Mouse (Mus musculus): ENCODE data around the gene Oaz1. TPM values are rescaled to one million over a fixed set of nuclear protein-coding genes. Genes with fewer than 3 reads are reported as not detected.

The Oaz1 gene
- total RNA-seq, 2 experiments from 2014 or later, result 433 to 483 TPM

DNA sequence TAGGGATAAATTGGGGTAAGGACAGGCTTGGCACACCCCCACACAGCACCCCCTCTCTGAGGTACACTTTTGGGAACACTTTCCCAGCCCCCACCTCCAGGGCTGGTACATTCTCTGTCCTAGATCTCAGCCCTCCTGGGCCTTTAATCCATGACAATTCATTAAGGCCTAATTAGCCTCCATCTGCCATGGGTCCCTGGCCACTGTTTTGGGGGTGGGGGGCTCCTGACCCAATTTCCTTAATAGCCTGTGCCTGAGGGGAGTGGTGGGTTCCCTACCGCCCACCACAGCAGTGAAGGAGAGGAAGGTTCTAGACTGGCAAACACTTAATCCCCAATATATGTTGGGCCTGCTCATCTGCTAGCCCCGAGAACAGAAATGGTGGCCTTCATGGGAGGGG, 15.2 kb downstream of the Oaz1 start:
- intact Hi-C loops (cut with DNase I), result no loop called here
- no peak for DNase-seq (ENCODE audit: low spot score in 2 of 2)

DNA sequence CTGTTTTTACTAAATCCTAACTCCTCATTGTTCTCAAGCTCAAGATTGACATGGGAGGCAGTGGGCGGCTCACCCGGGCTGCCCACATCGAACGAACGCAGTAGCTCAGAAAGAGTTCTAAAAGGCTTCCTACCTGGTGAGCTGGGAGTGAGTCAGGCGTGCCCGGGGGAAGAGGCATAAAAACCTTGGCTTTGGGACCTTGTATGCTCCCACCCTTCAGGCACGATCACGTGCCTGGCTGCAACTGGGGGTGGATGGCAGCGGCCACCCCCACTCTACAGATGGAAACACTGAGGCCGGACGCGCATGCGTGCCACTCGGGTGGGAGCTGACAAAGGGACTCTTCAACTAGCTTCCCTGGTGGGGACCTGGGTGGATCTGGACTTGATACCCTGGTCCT, 15.9 kb downstream of the Oaz1 start:
- no peak for DNase-seq (ENCODE audit: low spot score in 2 of 2)
- intact Hi-C loops (cut with DNase I), result no loop called here

DNA sequence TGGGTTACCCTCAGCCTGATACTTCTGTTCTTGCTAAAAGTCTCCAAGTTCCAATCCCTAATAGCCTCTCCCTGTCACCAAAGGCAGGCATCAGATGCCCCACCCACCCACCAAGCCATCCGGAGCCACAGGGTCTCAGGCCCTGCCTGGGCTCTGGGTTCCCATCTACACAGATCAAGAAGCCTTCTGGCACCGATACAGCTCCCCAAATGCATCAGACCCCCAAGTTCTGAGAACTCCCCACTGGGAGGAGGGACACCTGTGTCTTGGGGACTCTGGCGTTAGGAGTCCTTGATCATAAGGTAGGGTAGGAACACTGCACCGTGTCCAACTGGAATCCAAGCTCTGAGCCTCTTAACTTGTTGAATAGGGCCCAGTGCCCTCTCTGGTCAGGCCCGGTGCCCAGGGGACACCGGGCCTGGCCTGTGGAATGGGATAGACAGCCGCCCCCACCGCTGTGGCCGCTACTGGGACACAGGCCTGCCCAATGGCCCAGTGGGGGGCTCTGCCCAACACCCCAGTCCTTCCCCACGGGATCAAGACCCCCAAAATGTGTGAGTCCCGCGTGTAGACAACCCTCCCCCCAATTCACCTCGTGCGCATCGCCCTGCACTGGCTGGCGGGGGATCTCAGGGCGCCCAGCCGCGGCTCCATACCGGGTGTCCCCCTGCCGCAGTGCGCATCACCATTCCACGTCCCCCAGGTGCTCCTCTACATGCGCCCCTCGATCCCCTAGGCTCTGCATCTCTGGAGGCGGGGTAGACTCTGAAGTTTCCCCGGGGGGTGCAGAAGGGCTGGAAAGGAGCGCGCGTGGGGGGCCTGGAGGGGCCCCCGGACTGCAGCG, 16.9 kb downstream of the Oaz1 start:
- intact Hi-C loops (cut with DNase I), result no loop called here
- DNase-seq (ENCODE audit: low spot score in 2 of 2), result no peak

DNA sequence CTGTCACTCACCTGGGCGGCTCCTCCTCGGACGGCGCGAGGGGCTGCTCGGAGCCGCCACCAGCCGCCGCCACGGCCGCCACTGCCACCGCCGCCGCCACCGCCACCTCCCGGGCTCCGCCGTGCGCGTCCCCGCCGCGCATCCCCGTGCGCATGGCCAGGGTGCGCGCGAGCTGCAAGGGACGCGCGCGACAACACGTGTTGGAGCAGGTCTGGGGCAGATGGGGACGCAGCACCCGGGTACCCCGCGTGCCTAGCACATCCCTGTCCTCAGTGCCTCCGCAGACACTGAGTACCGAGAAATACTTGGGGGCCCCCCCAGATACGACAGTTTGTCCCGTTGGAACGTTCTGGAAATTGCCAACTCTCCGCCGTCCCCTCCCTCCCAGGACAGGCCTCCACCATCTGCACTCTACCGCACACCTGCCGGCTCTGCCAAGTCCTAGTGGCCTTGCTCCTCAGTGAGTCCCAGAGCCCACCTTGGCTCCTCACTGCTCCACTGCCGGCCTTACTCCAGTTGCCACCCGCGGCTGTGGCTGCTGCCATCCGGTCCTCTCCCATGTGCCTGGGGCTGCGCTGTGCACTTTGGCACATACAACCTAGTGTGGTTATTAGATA, 17.6 kb downstream of the Oaz1 start, which contains the start of gene Lingo3:
Gene Lingo3, minus strand, starts transcription at position 109 of the 617 bp plus-strand sequence.
- peak; percentile 63 to 76 for DNase-seq (ENCODE audit: low spot score in 2 of 2)
- intact Hi-C loops (cut with DNase I), result no loop called here

DNA sequence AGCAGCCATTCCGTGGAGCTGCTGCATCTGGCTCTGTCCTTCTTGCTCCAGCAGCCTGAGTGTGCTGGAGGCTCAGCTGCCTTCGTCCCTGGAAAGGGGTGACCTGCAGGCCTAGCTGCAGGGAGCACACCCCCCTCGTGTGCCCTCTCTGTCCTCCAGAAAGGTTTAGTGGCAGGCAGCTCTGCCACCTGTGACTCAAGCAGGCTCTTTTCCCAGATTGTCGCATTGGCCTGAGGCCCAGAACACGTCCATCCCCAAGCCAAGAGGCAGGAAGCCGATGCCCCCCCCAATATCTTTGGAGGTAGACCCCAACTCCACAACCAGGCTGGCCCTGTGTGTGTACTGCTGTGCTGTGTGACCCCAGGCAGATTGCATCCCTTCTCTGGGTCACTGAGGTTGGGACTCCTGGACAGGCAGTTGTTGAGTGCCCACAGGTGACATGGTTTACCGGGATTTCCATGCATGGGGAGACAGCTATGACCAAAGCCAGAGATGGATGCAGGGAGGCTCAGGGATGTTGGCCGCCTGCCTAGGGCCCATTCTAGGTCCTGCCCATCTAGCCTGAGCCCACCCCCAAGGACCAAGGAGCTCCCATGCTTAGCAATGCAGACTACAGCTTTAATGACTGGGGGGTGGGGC, 18.7 kb downstream of the Oaz1 start:
- DNase-seq (ENCODE audit: low spot score in 2 of 2), result no peak

DNA sequence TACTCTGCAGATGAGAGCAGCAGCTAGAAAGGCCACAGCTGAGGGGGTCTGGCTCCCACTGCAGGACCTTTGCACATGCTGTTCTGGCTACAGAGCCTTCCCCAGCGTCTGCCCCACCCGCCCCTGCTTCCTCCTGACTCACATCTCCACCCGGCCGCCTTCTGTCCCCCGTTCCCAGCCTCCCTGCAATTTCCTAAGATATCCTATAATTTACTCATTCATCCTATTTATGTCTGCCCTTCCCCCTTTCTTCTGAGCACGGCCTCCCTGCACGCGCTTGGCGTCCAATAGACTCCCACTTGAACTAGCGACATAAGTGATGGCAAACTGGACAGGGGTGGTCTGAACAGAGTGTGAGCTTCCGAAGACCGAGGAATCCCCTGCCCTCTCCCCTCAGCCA, 19.3 kb downstream of the Oaz1 start:
- DNase-seq (ENCODE audit: low spot score in 2 of 2), result peak; percentile 52 to 69
- intact Hi-C loops (cut with DNase I), result no loop called here

More for the DNA sequence above, 18.7 kb downstream of the Oaz1 start:
- intact Hi-C loops (cut with DNase I), result no loop called here

DNA sequence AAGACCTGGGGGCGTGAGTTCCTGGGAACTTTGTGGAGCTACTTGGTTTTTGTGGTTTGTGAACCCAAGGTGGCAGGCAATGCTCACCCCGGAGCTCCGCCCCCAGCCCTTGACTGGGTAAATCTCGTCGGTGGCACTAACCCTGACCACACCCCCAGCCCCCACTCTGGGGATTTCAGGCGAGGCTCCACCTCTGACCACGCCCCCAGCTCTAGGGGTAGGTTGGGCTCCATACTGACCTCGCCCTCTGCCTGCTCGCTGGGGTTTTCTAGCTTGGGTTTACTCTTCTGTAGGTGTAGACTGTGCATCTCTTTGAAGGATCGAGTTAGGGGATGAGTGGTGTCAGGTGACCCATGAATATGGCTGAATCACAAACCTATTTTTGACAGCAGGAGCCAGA, 22.1 kb downstream of the Oaz1 start:
- no peak for DNase-seq (ENCODE audit: low spot score in 2 of 2)
- intact Hi-C loops (cut with DNase I), result no loop called here

DNA sequence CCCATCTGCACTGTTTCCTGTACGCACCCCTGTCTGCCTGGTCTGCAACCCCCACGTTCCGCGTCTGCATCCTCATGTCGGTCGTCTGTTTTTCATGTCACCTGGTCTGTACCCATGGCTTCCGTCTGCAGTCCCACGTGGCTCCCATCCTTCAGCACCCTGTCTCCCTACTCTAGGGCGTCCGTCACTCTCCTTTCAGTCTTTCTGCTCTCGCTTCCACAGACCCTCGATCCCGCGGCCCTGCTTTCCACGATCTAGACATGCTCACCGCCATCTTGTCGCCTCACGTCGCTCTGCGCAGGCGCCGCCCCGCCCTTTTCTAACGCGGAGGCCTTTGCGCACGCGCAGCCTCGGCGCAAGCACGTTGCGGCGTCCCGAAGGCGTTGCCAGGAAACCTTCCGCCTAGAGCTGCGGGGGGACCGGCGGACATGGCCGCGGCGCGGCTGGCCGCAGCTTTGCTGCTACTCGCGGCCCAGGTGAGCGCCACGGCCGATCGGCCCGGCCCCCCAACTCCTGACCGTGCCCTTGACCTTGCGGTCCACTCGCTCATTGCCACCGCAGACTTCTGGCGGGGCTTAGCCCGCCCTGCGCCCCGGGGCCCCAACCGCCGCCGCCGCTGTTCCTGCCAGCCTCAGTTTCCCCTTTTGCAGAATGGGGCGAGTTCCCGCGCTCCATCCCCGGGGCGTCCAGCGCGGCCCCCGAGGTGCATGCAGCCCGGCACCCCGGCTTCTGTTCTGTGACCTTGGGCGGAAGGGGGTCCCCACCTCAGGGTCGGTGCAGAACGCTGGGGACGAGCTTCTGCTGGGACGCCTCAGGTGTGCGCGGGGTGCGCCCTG, 28.7 kb downstream of the Oaz1 start, which contains the start of the genes Lsm7 and Sppl2b:
Gene Lsm7, minus strand, starts transcription at position 297 of the 836 bp plus-strand sequence.
Gene Sppl2b, plus strand, starts transcription at position 363 of the 836 bp plus-strand sequence.
- intact Hi-C loops (cut with DNase I), result no loop called here
- DNase-seq (ENCODE audit: low spot score in 2 of 2), result peak; percentile 96 to 98

DNA sequence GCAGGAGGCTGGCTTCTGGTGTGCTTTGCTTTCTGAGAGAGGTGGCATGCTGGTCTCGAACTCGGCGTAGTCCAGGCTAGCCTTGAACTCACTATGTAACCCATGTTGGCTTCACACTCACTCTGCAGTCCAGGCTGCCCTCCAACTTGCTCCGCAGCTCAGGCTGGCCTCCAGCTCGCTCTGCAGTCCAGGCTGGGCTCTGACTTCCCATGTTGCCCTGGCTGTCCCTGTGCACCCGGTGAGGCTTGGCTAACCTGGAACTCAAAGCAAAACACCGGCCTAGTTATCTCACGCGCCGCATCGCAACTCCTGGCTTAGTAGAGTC, 29.3 kb downstream of the Oaz1 start:
- DNase-seq (ENCODE audit: low spot score in 2 of 2), result no peak
- intact Hi-C loops (cut with DNase I), result no loop called here

DNA sequence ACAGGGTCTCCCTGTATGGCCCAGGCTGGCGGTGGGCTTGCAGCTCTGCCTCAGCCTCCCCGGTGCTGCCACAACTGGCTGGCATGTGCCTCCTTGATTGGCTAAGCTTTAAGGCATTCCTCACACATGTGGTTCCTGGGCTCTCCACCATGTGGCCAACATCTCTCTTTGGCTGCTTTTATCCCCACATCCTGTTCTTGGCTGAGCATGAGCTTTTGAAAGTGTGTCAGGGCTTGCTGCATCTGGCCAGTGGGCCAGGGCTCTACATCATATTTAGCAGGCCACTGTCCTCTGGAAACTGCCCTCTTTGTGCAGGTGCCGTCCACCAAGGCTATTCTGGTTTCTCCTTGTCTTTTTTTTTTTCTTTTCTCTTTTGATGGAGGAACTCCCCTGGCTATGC, 29.8 kb downstream of the Oaz1 start:
- intact Hi-C loops (cut with DNase I), result no loop called here
- peak; percentile 39 to 88 for DNase-seq (ENCODE audit: low spot score in 2 of 2)

DNA sequence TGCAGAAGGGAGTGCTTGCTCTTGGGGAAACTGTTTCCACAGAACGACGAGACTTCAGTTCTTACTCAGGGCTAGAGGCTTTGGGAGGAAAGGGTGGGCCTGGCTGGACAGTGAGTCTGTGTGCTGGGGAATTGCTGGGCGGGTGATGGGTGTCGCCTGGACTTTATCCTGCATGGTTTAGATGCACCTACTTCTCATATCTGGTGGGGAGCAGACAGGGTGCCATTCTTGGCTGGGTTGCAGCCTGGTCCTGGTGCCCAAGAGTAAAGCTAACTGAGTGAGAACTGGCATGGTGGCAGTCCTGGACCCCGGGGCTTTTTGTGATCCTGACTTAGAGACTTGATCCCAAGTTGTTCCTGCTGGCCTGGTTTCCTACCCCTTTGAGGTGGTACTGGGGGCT, 30.5 kb downstream of the Oaz1 start:
- intact Hi-C loops (cut with DNase I), result no loop called here
- DNase-seq (ENCODE audit: low spot score in 2 of 2), result no peak

DNA sequence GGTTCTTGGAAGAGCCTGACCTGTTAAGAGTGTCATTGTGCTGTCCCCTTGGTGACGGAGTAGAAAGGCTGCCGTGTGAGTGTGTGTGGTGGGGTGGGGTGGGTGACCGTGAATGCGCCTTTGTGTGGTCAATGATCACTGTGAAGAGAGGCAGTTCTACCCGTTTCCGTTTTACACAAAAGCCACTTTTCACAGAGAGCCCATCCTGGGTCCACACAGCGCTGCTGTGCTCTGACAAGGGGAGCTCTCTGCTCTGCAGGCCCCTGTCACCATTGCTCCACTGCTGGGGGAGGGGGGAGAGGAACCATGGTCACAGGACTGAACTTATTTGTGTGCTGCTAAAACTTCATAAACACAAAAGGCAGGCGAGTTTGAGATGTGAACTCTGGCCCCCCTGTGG, 30.9 kb downstream of the Oaz1 start:
- intact Hi-C loops (cut with DNase I), result no loop called here
- DNase-seq (ENCODE audit: low spot score in 2 of 2), result no peak

DNA sequence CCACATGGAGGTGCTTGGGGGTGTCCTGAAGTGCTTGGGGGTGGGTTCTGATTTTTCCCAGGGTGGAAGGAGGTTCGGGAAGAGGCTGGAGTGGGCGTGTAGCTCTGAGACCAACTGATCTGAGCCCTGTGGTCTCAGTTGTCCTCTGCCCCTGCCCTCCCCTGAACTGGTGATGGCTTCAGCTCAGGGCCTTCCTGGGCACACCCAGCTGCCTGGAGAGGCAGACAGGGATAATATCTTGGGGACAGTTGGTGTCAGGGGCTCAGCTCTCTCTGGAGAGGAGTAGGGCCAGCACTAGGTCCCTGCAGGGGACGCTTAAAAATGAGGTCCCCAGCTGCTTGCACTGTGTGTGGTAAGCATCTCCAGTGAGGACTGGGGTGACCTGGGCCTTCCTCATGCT, 31.4 kb downstream of the Oaz1 start:
- DNase-seq (ENCODE audit: low spot score in 2 of 2), result no peak
- intact Hi-C loops (cut with DNase I), result no loop called here

DNA sequence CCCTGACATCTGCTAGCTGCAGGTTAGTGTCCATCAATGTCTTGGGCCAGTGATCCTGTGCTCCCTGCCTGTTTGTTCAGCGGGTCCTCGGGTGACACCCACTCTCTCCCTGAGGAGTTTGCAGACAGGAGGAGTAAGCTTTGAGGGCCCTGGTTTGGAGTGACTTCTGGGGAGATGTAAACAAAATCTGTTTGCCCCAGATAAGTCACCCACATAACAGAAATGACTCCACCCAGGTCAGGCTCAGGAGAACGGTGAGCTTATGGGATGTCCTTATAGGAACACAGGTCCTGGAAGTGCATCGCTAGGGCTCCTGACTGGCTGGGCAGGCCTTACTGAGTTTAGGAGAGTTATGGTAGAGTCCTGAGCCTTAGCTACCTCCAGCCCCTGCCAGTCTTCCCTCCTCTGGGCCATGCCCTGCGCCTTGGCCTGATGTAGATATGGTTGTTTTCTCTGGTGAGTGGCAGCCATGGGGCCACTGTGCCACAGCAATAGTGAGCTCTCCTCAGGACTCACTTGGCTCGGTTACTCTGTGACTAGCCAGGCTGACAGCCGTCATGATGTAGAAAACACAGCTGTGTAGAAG, 32.0 kb downstream of the Oaz1 start:
- DNase-seq (ENCODE audit: low spot score in 2 of 2), result no peak
- intact Hi-C loops (cut with DNase I), result no loop called here

DNA sequence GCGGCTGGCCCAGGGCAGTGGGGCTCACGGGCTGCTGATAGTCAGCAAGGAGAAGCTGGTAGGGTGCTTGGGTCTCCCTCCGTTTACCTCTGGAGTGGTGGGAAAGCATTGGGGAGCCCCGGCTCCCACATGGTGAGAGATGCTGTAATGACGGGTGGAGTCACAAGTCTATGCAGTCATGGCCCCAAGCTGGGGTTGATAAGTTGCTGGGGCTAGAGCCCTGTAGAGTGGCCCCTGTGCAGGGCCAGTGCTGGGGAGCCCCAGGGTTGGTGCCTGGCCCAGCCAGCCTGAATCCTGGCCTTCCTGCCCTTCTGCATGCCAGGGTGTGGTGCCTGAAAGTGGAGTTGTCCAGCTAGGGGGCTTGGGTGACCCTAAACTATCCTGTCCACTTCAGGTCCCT, 35.8 kb downstream of the Oaz1 start:
- DNase-seq (ENCODE audit: low spot score in 2 of 2), result no peak
- intact Hi-C loops (cut with DNase I), result no loop called here

DNA sequence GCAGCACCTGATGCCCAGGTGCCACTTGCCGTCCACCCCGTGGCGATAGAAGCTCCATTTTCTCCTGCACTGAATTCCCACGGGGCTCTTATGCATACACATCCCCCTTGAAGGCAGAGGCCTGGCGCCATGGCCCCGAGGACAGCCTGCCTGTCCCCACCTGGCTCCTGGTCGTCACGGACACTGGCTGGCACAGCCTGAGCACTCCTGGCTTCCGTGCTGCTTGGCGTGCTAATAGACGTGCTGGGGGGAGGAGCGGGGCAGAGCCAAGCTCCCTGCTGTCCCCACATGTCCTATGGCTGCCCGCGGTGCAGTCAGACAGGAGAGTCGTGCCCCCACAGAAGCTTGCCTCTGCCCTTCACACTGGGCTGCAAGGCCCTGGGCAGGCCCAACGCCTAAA, 38.0 kb downstream of the Oaz1 start:
- intact Hi-C loops (cut with DNase I), result no loop called here
- DNase-seq (ENCODE audit: low spot score in 2 of 2), result no peak

DNA sequence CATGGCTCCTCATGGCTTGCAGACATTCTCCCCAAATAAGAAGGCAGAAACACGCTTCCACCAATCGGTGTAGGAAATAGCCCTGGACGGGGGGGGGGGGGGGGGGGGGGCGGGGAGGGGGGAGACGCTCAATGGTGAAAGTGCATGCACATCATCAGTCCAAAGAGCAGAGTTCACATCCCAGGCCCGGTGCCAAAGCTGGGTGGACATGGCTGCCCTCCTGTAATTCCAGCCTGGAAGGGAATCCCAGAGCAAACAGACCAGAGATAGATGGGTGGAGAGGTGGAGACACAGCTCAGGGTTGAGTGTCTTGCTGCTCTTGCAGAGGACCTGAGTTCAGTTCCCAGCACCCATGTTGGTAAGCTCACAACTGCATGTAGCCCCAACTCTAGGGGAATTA, 44.5 kb downstream of the Oaz1 start:
- intact Hi-C loops (cut with DNase I), result no loop called here
- DNase-seq (ENCODE audit: low spot score in 2 of 2), result no peak

DNA sequence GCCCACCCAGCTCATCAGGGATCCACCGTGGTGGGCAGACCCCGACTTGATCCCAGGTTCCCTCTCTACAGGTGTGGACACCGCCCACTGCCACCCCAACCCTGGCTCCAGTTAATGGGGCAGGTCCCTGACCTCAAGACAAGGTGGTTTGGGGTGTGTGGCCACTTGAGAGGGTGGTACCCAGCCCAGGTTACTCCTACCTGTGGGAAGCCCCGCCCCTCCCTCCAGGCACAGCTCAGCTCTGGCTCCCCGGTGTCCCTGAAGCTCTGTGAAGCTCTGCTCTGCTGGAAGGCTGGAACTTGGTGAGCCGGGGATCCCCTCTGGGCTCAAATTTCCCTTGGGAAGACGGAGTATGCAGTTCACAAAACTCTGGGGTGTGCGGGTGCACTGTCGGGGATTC, 45.1 kb downstream of the Oaz1 start, which contains the start of gene Tmprss9:
Gene Tmprss9, plus strand, starts transcription at position 268 of the 400 bp plus-strand sequence.
- intact Hi-C loops (cut with DNase I), result no loop called here
- DNase-seq (ENCODE audit: low spot score in 2 of 2), result no peak

DNA sequence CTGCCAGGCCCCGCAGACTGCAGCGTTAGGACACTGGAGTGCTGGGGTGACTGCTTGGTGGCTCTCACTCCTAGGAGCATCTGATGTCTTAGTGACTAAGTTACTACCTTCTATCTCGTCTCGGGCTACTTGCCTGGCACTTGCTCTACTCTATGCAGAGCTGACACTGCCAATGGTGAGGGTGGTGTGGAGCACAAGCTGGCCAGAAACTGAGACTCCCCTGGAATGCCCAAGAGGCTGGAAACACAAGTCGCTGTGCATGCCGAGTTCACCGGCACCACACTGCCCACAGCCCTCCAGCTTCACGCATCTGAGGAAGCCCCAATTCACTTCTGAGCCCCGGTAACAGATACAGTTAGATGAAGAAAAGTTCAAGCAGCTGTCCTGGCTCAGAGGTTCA, 47.6 kb downstream of the Oaz1 start:
- intact Hi-C loops (cut with DNase I), result no loop called here
- no peak for DNase-seq (ENCODE audit: low spot score in 2 of 2)

Measured in left cerebral cortex, postnatal 14 days (tissue).